Mouse (Mus musculus): ENCODE data around the gene Kcnab3.
"Not testable (repeated sequence)": the region's sequence is repeated elsewhere in the genome, so short reads cannot be mapped to it uniquely, and the experiment has no call there.

Kcnab3 gene

DNA sequence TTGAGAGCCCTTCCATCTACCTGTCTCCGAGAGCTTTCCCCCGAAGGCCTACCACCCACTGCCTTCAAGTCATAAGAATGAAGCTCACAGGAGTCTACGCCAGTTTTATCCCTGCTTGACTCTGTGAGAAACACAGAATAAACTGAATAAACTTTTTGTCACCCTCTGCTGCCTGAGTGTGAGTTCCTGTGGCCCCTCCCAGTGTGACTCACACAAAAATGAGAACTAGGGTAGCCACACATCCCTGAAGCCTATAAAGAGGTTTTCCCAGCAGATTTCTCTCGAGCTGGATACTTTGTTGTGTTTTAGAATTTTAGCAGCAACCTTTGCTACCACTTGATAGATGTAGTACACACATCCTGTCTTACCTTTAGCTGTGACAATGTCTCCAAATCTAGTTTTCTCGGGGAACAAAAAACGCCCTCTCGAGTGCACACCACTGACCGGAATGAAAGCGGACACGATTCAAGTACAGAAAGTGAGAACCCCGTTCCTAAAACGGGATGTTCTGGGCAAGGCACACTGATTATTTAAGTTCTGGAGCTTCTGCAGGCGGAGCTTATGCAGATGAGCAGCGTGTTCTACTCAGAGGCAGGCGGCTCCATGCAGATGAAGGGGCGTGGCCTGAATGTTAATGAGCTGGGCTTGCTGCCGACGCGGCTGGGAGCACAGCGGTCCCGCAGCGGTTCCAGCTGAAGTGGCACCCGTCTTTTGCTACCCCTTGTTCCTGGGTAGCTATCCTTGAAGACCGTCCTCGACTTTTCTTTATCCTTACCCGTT, at the start of gene Kcnab3:
Gene Kcnab3 (plus strand): TSS at position 631 of the 780 bp plus-strand sequence.
- peak; percentile 64 for DNase-seq (ENCODE audit: low read depth, low spot score)

DNA sequence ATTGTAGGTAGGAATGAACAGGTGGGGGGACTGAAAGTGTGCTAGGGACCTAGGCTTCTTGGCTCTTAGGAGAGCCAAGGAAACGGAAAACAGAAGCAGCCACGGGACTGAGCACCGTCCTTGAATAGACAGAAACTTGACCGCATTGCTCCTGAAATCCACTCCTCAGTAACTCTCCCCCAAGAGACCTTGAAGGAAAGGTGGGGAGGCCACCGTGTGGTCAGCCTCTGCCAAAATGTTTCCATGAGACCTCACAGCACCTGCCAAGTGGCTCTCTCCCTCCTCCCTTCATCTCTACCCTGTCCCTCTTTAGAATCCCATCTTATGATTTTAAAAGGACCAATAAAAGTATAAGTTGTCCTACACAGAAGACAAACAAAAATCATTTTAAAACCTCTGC, 48.8 kb upstream of the Kcnab3 start:
- DNase-seq (ENCODE audit: low read depth, low spot score), result no peak

DNA sequence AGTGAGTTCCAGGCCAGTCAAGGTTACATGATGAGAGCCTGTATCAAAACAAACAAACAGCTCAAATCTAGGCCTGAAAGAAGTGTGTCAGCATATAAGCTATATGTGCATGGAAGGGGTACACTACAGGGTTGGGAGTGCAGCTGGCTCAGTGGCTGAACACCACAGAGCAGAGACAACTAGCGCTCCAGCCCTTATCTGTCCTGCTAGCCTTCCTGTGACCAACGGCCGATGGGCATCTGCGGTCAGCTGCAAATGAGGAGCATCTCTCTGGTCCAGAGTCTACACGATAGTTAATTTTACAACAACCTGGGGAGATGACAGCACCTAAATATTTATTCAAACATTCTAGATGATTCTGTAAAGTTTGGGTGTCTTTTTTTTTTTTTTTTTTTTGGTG, 34.9 kb upstream of the Kcnab3 start:
- no peak for DNase-seq (ENCODE audit: low read depth, low spot score)

DNA sequence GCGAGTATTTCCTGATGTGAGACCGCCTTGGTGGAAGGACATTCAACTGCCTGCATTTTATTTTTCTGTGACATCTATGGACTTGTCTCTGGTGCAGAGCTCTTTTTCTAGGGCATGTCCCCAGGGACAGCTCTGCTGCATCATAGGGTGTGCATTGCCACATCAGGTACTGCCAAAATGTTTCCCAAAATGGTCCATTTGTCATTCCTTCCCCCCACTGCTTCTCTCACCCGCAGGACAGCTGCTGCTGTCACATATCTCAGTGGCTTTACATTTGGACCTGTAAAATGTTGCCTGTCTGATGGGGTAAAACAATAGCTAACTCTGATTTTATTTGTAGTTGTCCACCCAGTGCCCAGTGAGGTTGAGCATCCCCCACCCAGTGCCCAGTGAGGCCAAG, 30.8 kb upstream of the Kcnab3 start:
- no peak for DNase-seq (ENCODE audit: low read depth, low spot score)

DNA sequence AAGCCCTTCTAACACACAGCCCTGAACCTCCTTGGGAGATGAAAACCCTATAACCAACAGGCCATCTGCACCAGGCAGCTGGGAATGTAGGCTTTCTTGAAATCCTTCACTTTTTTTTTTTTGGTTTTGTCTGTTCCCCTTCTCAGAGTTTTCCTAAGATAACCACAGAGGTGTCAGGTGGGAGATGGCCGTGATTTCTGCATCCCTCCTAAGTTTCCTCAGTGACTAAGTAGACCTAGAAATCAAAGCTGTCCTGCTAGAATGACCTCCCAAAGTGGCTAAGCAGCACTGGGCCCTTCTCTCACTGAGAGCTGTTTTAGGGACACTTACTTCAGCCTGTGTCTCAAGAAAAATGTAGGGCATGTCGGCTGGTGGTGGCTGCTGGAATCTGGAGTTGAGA, 28.3 kb upstream of the Kcnab3 start:
- DNase-seq (ENCODE audit: low read depth, low spot score), result no peak

DNA sequence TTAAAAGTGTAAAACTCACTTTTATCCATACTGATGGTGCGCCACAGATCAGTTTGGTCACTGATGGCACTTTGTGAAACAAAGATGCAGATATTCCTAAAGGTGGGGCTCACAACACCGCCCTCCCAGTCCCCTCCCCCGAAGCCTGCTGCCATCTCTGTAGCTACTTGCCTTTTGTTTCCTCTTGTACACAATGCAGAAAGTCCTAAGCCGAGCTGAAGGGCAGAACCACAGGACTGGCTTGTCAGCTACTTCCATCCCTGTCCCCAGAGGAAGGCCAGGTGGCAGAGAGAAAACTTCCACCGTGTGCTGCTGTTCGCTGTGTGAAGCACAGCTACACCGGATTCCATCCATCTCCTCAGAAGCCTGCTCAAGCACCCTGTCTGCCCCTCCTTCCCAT, 27.8 kb upstream of the Kcnab3 start:
- no peak for DNase-seq (ENCODE audit: low read depth, low spot score)

DNA sequence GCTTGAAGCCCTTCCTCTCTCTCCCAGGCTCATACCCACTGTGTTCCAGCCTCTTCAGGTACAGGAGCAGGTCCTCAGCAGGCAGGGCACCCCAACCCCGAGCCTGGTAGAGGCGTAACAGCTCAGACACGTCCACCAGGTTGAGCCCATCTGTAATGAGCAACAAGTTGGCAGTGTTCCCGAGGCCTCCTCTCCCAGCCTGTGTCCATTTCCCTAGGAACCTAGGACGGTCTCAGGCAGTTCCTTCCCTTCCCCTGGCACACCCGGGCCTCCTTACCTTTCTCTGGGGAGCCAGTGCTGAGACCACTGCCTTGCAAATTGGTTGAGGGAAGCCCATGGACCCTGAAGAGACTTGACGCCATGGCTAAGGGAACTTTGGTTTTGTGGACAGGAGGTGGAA, 23.2 kb upstream of the Kcnab3 start:
- no peak for DNase-seq (ENCODE audit: low read depth, low spot score)

DNA sequence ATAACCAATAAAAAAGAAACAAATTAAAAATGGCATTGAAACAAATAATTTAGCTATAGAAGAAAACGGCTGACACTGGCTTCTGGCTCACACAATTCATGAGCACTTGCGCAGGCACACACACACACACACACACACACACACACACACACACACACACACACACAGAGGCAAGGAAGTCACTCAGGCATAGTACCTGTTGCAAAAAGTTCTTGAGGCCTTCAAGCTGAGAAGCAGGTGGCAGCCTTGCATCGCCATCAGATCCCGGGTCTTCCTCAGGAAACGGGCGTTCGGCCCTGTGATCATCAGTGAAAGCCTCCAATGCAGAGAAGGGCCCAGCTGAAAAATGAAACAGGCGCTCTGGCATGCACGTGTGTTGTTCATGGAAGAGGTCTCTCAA, 20.8 kb upstream of the Kcnab3 start:
- no peak for DNase-seq (ENCODE audit: low read depth, low spot score)

DNA sequence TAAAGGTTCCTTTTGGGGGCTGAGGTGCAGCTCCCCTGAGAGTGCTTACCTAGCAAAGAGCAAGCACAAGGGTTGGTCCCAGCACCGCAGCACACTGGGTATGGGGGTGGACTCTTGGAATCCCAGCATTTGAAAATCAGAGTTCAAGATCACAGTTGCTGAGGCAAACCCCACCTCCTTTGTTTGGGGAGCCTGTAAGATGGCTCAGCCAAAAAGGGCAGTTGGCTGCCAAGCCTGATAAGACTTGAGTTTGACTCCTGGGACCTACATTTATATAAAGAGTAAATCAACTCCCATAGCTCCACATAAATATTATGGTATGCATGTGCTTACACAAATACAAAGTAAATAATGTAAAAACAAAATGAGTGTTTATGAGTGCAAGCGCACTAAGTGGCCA, 20.0 kb upstream of the Kcnab3 start:
- no peak for DNase-seq (ENCODE audit: low read depth, low spot score)

DNA sequence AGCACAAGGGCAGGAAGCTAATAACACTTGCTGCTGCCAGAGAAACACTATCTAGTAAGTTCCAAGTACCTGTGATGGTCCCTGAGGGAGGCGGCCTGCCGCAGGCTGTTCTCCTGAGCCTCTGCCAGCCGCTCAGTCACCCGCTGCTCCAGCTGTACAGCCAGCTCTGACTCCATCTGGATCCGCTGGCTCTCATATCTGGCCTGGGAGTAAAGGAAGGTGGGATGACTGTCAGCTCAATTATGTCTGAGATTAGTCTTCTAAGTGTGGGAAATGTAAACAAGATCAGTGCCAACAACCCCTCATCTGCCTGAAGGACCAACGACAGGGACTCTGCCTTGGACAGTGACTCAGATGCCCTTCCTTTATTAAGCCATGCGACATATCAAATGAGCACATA, 14.8 kb upstream of the Kcnab3 start:
- no peak for DNase-seq (ENCODE audit: low read depth, low spot score)

DNA sequence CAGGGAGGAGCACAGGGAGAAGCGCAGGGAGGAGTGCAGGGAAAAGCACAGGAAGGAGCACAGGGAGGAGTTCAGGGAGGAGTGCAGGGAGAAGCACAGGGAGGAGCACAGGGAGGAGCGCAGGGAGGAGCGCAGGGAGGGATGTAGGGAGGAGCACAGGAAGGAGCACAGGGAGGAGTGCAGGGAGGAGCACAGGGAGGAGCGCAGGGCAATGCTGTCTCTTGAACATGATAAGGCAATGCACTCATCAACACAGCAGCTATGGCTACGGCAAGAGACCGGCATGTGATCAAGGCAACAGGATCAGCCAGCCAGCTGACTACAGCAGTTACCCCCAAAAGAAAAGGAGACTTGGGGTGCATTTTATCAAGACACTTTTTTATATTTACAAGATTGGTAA, 9.7 kb upstream of the Kcnab3 start:
- DNase-seq (ENCODE audit: low read depth, low spot score), result no peak

DNA sequence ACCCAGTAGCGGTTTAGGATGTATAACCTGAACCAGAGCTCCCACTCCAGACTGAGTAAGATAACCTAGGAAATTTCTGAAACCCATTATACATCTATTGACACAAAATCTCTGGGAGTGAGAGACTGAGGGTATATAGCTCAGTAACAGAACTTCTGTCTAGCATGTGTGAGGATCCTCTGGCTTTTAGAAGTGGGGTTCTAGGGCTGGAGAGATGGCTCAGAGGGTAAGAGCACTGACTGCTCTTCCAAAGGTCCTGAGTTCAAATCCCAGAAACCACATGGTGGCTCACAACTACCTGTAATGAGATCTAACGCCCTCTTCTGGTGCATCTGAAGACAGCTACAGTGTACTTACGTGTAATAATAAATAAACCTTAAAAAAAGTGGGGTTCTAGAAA, 8.1 kb upstream of the Kcnab3 start:
- not testable (repeated sequence) for DNase-seq (ENCODE audit: low read depth, low spot score)

DNA sequence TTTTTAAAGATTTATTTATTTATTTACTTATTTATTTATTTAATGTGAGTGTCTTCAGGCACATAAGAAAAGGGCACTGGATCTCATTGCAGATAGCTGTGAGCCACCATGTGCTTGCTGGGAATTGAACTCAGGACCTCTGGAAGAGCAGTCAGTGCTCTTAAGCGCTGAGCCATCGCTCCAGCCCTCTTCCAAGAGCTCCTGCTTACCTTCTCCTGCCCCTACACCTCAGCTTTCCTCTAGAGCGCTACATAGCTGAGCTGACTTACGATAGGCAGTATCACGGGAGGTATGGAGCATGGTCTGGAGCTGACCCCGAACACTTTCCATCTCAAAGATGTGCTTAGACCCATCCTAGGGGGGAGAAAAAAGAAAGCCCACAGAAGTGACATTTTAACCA, 4.5 kb upstream of the Kcnab3 start:
- no peak for DNase-seq (ENCODE audit: low read depth, low spot score)

DNA sequence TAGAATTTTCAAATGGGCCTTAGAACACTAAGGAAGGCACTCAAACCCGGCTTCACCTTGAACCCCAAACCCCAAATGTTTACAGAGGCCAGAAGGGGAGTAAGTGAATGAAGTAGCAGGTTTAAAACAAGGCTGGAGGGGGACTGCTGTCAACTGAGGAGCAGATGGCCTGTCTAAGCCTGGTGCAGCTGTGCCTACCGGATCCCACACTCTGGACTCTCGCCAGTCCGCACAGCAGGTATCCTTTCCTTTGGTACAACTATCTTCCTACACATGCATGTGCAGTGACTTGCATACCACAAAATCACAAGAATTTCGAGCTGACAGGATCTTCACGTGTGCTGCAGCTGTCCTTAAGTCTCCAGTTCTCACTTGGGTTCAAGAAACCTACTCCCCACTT, 4.0 kb upstream of the Kcnab3 start:
- DNase-seq (ENCODE audit: low read depth, low spot score), result no peak

DNA sequence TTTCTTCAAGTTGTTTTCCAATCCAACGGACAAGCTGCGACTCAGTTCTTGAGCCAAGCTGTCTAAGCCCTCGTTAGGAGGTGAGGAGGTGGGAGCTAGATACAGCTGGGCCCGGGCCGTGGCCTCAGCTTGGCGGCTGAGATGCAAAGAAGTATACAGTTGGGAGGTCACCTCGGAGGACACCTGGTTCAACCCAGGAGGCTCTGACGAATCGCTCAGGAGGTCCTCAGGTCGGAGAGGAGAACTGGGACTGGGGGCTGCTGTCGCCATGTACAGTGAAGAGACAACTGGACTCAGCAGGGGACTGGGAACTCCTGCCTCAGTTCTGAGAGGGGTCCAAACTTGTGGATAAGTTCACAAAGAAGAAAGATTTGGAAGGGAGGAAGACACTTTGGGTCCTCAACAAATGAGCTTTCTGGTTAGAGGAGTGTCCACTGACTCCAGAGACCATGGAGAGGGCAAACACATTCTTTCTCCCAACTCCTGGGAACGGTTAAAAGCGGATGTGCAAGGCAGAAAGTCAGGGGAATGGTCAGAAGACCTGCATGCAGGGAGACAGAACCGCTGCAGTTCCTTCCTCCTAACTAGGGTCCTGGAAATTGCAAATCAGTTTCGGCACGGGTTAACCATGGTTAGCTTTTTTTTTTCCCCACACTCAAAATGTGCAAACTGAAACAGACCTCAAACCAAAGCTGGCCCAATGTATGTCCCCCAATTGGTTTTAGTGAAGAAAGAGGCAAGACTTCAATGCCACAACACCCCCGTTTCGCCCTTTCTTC, 3.2 kb upstream of the Kcnab3 start:
- DNase-seq (ENCODE audit: low read depth, low spot score), result no peak

DNA sequence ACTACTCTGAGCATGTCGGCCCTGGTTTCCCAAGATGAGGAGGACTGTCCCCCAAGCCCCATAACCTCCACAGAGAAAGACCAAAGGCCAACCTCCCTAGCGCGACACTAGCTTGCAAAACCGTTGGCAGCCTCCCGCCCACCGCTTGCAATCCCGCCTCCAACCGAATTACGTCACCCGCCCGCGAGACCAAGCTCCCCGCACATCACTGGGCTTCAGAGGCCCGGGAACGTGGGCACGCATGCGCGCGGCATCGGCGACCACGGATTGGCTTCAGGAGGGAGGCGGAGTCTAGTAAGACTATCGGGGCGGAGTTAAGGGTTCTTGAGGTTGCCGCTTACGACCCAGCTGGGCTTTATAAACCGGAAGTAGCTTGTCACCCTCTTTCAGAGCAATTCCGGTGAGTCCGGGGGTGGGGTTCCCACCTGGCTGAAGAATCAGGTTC, 2.4 kb upstream of the Kcnab3 start, which contains the start of the genes Cntrob and Trappc1:
Gene Cntrob (minus strand): TSS at position 109 of the 445 bp plus-strand sequence.
Gene Trappc1 (plus strand): TSS at position 314 of the 445 bp plus-strand sequence.
- peak; percentile 92 for DNase-seq (ENCODE audit: low read depth, low spot score)

DNA sequence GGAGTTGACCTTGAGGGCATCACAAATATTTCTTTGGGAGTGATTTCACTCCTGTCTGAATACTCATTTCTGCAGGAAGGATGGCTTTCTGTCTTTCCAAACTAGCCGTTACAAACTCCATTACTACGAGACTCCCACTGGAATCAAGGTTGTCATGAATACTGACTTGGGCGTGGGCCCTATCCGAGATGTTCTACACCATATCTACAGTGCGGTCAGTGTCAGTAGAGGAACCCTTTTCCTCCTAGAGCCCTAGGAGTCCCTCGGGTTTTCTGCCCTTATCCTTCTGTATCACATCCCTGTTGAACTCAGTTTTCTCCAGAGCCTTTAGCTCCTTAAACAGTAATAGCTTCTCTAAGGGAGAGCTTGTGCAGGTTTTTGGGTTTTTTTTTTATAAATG, 1.3 kb upstream of the Kcnab3 start:
- no peak for DNase-seq (ENCODE audit: low read depth, low spot score)

DNA sequence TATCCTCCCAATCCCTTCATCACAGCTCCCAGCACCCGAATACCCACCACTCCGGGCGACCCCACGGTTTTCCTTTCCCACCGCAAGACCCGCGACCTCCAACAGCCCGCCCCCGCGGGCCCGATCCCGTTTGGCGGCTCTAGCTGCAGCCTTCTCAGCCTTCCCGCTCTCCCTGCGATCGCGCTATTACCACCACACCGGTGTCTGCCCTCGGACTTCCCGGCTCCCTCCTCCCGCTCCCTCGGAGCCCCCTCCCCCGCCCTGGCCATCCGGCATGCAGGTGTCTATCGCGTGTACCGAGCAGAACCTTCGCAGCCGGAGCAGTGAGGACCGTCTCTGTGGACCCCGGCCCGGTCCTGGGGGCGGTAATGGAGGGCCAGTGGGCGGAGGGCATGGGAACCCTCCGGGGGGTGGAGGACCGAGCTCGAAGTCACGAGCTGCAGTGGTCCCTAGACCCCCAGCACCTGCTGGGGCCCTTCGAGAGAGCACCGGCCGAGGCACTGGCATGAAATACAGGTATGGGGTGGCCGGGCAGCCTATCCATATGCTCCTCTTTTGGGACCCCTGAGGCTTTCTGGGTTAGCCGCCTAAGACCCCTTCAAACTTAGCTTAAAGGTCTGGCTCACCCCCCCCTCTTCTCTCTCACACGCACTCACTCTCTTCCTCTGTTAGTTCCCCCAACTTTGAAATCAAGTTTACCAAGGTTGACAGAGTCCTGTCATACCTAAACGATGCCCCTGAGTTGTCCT, 524 bp downstream of the Kcnab3 start:
- DNase-seq (ENCODE audit: low read depth, low spot score), result no peak

DNA sequence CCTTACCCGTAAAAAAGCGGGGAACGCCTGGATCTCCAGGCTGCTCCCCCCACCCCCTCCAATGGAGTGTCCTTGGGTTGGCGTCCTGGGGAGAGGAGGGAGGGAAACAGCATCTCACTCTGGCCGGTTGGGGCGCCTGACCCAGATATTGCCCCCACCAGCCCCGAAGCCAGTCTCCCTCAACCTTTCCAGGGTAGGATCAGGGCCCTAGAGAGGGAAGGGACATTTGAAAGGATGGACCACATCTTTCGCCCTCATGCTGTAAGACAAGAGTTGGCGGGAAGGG, 1.0 kb downstream of the Kcnab3 start:
- no peak for DNase-seq (ENCODE audit: low read depth, low spot score)

DNA sequence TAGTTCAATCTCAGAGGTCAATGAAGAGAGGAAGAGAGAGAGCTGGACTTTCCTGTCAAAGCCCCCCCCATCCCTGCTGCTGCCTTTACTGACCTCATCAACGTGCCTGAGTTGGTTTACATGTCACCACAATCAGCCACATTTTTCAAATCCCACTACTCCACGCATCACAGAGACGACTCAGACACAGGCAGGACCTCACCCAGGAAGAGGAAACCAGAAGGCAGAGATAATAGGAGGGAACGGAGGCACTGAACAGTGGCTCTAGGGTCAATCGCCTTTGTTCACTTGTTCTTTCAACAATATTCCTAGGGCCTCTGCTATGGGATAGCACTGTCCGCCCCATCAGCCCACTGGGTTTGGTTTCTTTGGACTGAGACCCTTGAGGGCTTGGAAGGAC, 1.6 kb downstream of the Kcnab3 start:
- no peak for DNase-seq (ENCODE audit: low read depth, low spot score)

DNA sequence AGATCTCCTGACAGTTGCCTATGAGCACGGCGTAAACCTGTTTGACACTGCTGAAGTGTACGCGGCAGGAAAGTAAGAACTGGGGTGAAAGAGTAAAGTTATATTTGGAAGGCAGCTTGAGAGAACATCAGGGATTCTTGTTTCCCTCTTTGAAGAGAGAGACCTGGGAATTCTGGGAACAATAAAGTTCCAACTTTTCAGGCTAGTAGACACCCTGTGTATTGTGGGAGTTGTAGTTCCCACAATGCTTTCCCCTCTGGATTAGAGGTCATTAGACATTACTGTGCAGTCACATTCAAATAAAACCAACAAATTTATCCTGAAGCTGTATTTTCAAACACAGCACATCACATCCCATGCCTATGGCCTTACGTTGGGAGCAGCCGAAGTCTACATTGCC, 2.5 kb downstream of the Kcnab3 start:
- DNase-seq (ENCODE audit: low read depth, low spot score), result no peak

DNA sequence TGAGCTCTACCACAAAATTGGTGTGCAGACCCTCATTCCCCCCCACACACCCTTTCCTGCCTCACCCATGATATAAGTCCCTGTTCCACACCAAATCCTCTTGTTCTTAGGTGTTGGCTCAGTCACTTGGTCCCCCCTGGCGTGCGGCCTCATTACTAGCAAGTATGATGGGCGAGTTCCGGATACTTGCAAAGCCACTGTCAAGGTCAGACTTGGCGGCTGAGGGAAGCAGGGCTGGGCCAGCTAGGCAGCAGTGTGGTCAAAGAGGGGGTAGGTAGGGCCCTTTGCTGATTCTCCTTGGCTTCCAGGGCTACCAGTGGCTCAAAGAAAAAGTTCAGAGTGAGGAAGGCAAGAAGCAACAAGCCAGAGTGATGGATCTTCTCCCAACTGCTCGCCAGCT, 5.1 kb downstream of the Kcnab3 start:
- no peak for DNase-seq (ENCODE audit: low read depth, low spot score)

Data from retina, adult 2 months (tissue).